Mouse (Mus musculus): ENCODE results near the gene Gpr107. TPM values are rescaled to one million over a fixed set of nuclear protein-coding genes. Genes with fewer than 3 reads are reported as not detected.
A peak's percentile ranks its signal among the peaks of the same experiment; 100 is the strongest.
"Not testable (repeated sequence)": the region's sequence is repeated elsewhere in the genome, so short reads cannot be mapped to it uniquely, and the experiment has no call there.

The Gpr107 gene
- total RNA-seq, 2 experiments from 2014 or later: 45.0 to 52.4 TPM

GRCm38 (mm10) chr2:31143768-31144695, 8.1 kb upstream of the Gpr107 start:
- intact Hi-C loops (cut with DNase I): loop anchor here (5.0 kb wide), 2 partner anchors 77 to 162 kb away; partner anchors contain the start of genes BC005624 and Usp20
- no peak for DNase-seq (ENCODE audit: low spot score in 2 of 2)

- intact Hi-C loops (cut with DNase I): loop anchor here (5.0 kb wide), 2 partner anchors 78 to 163 kb away; partner anchors contain the start of genes BC005624 and Usp20
- DNase-seq (ENCODE audit: low spot score in 2 of 2): no peak
Observed at GRCm38 (mm10) chr2:31144901-31145300, 7.2 kb upstream of the Gpr107 start.

GRCm38 (mm10) chr2:31147054-31147453, 5.1 kb upstream of the Gpr107 start:
- DNase-seq (ENCODE audit: low spot score in 2 of 2): no peak
- intact Hi-C loops (cut with DNase I): no loop called here

GRCm38 (mm10) chr2:31150762-31151161, 1.4 kb upstream of the Gpr107 start:
- intact Hi-C loops (cut with DNase I): no loop called here

GRCm38 (mm10) chr2:31156846-31157245, 4.7 kb downstream of the Gpr107 start:
- DNase-seq (ENCODE audit: low spot score in 2 of 2): no peak
- intact Hi-C loops (cut with DNase I): no loop called here

More at GRCm38 (mm10) chr2:31150762-31151161, 1.4 kb upstream of the Gpr107 start:
- no peak for DNase-seq (ENCODE audit: low spot score in 2 of 2)

- intact Hi-C loops (cut with DNase I): no loop called here
- no peak for DNase-seq (ENCODE audit: low spot score in 2 of 2)
Observed at GRCm38 (mm10) chr2:31160147-31160920, 8.2 kb downstream of the Gpr107 start.

- DNase-seq (ENCODE audit: low spot score in 2 of 2): no peak
- intact Hi-C loops (cut with DNase I): no loop called here
Observed at GRCm38 (mm10) chr2:31161620-31162019, 9.5 kb downstream of the Gpr107 start.

GRCm38 (mm10) chr2:31163361-31164118, 11.4 kb downstream of the Gpr107 start:
- intact Hi-C loops (cut with DNase I): no loop called here
- no peak for DNase-seq (ENCODE audit: low spot score in 2 of 2)

GRCm38 (mm10) chr2:31164841-31165455, 12.8 kb downstream of the Gpr107 start:
- intact Hi-C loops (cut with DNase I): no loop called here
- peak; percentile 28 to 74 for DNase-seq (ENCODE audit: low spot score in 2 of 2)

- no peak for DNase-seq (ENCODE audit: low spot score in 2 of 2)
- intact Hi-C loops (cut with DNase I): no loop called here
Observed at GRCm38 (mm10) chr2:31165529-31165928, 13.4 kb downstream of the Gpr107 start.

GRCm38 (mm10) chr2:31167571-31167970, 15.5 kb downstream of the Gpr107 start:
- intact Hi-C loops (cut with DNase I); DNase-seq (ENCODE audit: low spot score in 2 of 2): not testable (repeated sequence)

- no peak for DNase-seq (ENCODE audit: low spot score in 2 of 2)
- intact Hi-C loops (cut with DNase I): no loop called here
Observed at GRCm38 (mm10) chr2:31169001-31169400, 16.9 kb downstream of the Gpr107 start.

GRCm38 (mm10) chr2:31170164-31170563, 18.0 kb downstream of the Gpr107 start:
- intact Hi-C loops (cut with DNase I): no loop called here
- DNase-seq (ENCODE audit: low spot score in 2 of 2): no peak

GRCm38 (mm10) chr2:31172001-31172400, 19.9 kb downstream of the Gpr107 start:
- intact Hi-C loops (cut with DNase I): no loop called here
- peak in 1 of 2 experiments; percentile 35 for DNase-seq (ENCODE audit: low spot score in 2 of 2)

GRCm38 (mm10) chr2:31172536-31172935, 20.4 kb downstream of the Gpr107 start:
- no peak for DNase-seq (ENCODE audit: low spot score in 2 of 2)
- intact Hi-C loops (cut with DNase I): no loop called here

- DNase-seq (ENCODE audit: low spot score in 2 of 2): no peak
- intact Hi-C loops (cut with DNase I): no loop called here
Observed at GRCm38 (mm10) chr2:31173290-31173689, 21.2 kb downstream of the Gpr107 start.

GRCm38 (mm10) chr2:31178593-31178992, 26.5 kb downstream of the Gpr107 start:
- not testable (repeated sequence) for DNase-seq (ENCODE audit: low spot score in 2 of 2)

GRCm38 (mm10) chr2:31179471-31179870, 27.4 kb downstream of the Gpr107 start:
- intact Hi-C loops (cut with DNase I): no loop called here
- no peak for DNase-seq (ENCODE audit: low spot score in 2 of 2)

More at GRCm38 (mm10) chr2:31178593-31178992, 26.5 kb downstream of the Gpr107 start:
- intact Hi-C loops (cut with DNase I): not testable (repeated sequence)

- intact Hi-C loops (cut with DNase I): loop anchor here (5.0 kb wide), 1 partner anchor 158 kb away; no protein-coding TSS in a partner anchor
- no peak for DNase-seq (ENCODE audit: low spot score in 2 of 2)
Observed at GRCm38 (mm10) chr2:31180081-31180551, 28.0 kb downstream of the Gpr107 start.

Data from left cerebral cortex, postnatal 25 days (tissue).